8 mouse cellular contexts compared by ENCODE assay signal in the genomic region with DNA sequence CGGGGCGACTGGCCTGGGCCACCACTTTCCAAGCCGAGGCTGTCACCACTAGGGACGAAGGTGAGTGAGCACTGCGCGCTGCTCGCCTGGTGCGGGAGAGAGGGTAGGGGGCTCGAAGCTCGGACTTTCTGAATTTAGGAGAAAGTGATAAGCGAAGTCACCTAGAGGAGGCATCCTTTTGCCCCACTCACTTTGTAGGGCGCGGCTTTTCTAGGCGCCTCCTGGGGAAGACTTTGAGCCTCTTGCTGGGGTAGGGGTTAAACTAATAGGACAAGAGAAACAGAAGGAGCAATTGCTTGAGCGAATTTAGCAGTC. TPM values are rescaled to one million over a fixed set of nuclear protein-coding genes. Genes with fewer than 3 reads are reported as not detected.
DNase-seq lines count a peak whose midpoint lies in the region; ATAC-seq lines count a peak whose summit lies in the region.

No protein-coding gene starts in this region.

- H3K27me3 ChIP-seq in heart, embryonic 15.5 days: peaks cover 43% of the 10 kb centered on the region
- peaks cover 27% of the 10 kb centered on the region for H3K27me3 ChIP-seq in embryonic facial prominence, embryonic 14.5 days (replicated peaks; ENCODE audit: control insufficient read depth, insufficient read depth, low read length)
- peaks cover 12% of the 10 kb centered on the region for H3K27me3 ChIP-seq in intestine, embryonic 16.5 days (replicated peaks; ENCODE audit: control insufficient read depth, insufficient read depth, low read length)
- H3K27me3 ChIP-seq in neural tube, embryonic 11.5 days (ENCODE audit: control insufficient read depth, insufficient read depth, low read length): 0 out of 2 replicates have a peak, but pooled peaks cover 4% of the 10 kb centered on the region

- WGBS in heart, embryonic 15.5 days: under 1% methylated on average over 15 of the region's 15 CpGs
- WGBS in embryonic facial prominence, embryonic 14.5 days: under 1% methylated on average over 15 of the region's 15 CpGs
- under 1% methylated on average over 15 of the region's 15 CpGs for WGBS in intestine, embryonic 16.5 days
- WGBS in neural tube, embryonic 11.5 days: 0% methylated on average over 15 of the region's 15 CpGs

- H3K36me3 ChIP-seq in heart, embryonic 15.5 days: no peaks in the 10 kb centered on the region
- no peaks in the 10 kb centered on the region for H3K36me3 ChIP-seq in embryonic facial prominence, embryonic 14.5 days (ENCODE audit: control insufficient read depth, insufficient read depth, low read length)
- H3K36me3 ChIP-seq in intestine, embryonic 16.5 days (ENCODE audit: control insufficient read depth, insufficient read depth, low read length): no peaks in the 10 kb centered on the region
- H3K36me3 ChIP-seq in neural tube, embryonic 11.5 days (ENCODE audit: control insufficient read depth, insufficient read depth, low read length): no peaks in the 10 kb centered on the region

- intact Hi-C loops in heart, postnatal 10 days (cut with DNase I): no loop called here
- intact Hi-C loops in left cerebral cortex, postnatal 14 days (cut with DNase I): no loop called here

- H3K9me3 ChIP-seq in heart, embryonic 15.5 days (replicated peaks): no peaks in the 10 kb centered on the region
- no peaks in the 10 kb centered on the region for H3K9me3 ChIP-seq in embryonic facial prominence, embryonic 14.5 days (ENCODE audit: control insufficient read depth, low read length)
- no peaks in the 10 kb centered on the region for H3K9me3 ChIP-seq in intestine, embryonic 16.5 days (ENCODE audit: control insufficient read depth, low read length)
- no peaks in the 10 kb centered on the region for H3K9me3 ChIP-seq in neural tube, embryonic 11.5 days (ENCODE audit: control insufficient read depth, low read length)

- H3K27ac ChIP-seq in heart, embryonic 15.5 days: no peak overlapping the region
- H3K27ac ChIP-seq in embryonic facial prominence, embryonic 14.5 days (replicated peaks; ENCODE audit: low read depth, low read length): no peak overlapping the region
- no peak overlapping the region for H3K27ac ChIP-seq in intestine, embryonic 16.5 days (ENCODE audit: low read length)
- no peak overlapping the region for H3K27ac ChIP-seq in neural tube, embryonic 11.5 days (ENCODE audit: low read depth, low read length)

- H3K9ac ChIP-seq in heart, embryonic 15.5 days: peak overlapping the region; percentile 58; the same call in 1 of the 2 replicates
- peak overlapping the region; percentile 65 for H3K9ac ChIP-seq in embryonic facial prominence, embryonic 14.5 days (ENCODE audit: low read depth, low read length)
- peak overlapping the region; percentile 56 for H3K9ac ChIP-seq in intestine, embryonic 16.5 days (ENCODE audit: low read depth, low read length)
- H3K9ac ChIP-seq in neural tube, embryonic 11.5 days (ENCODE audit: low read length): peak overlapping the region; percentile 44

- ATAC-seq in heart, embryonic 15.5 days (replicated peaks; ENCODE audit: insufficient number of reproducible peaks, insufficient read depth, low FRiP score, low read depth): no peak
- no peak for ATAC-seq in embryonic facial prominence, embryonic 14.5 days (ENCODE audit: low read depth)
- peak; percentile 21; the same call in 1 of the 2 replicates for ATAC-seq in intestine, embryonic 16.5 days
- peak; percentile 35 for ATAC-seq in neural tube, embryonic 11.5 days (ENCODE audit: insufficient read depth, low FRiP score, low TSS enrichment)
- ATAC-seq in erythroid progenitor cell, adult 5-6 weeks (replicated peaks; ENCODE audit: low FRiP score, poor library complexity, severe bottlenecking): no peak

- H3K4me3 ChIP-seq in heart, embryonic 15.5 days: peak overlapping the region; percentile 63
- H3K4me3 ChIP-seq in embryonic facial prominence, embryonic 14.5 days (ENCODE audit: low read depth, low read length): peak overlapping the region; percentile 62
- peak overlapping the region; percentile 64 for H3K4me3 ChIP-seq in intestine, embryonic 16.5 days (ENCODE audit: low read length)
- peak overlapping the region; percentile 63 for H3K4me3 ChIP-seq in neural tube, embryonic 11.5 days (ENCODE audit: low read depth, low read length)

- peak overlapping the region; percentile 100 for H3K4me2 ChIP-seq in heart, embryonic 15.5 days
- H3K4me2 ChIP-seq in embryonic facial prominence, embryonic 14.5 days (ENCODE audit: low read depth, low read length): peak overlapping the region; percentile 97
- H3K4me2 ChIP-seq in intestine, embryonic 16.5 days (ENCODE audit: low read depth, low read length): peak overlapping the region; percentile 98
- H3K4me2 ChIP-seq in neural tube, embryonic 11.5 days (ENCODE audit: low read depth): peak overlapping the region; percentile 99

- no peak for DNase-seq in heart, postnatal 10 days
- DNase-seq in embryonic facial prominence, embryonic 14.5 days (ENCODE audit: low spot score): no peak
- DNase-seq in neural tube, embryonic 11.5 days (ENCODE audit: low spot score): no peak
- DNase-seq in adrenal gland, postnatal 4 days (ENCODE audit: low spot score in 2 of 2): no peak
- no peak for DNase-seq in left cerebral cortex, postnatal 14 days (ENCODE audit: low spot score in 2 of 2)

- H3K4me1 ChIP-seq in heart, embryonic 15.5 days (replicated peaks): peaks cover 17% of the 10 kb centered on the region
- 0 out of 2 replicates have a peak, but pooled peaks cover 6% of the 10 kb centered on the region for H3K4me1 ChIP-seq in embryonic facial prominence, embryonic 14.5 days (ENCODE audit: control insufficient read depth, insufficient read depth, low read length)
- H3K4me1 ChIP-seq in intestine, embryonic 16.5 days (ENCODE audit: control insufficient read depth, insufficient read depth, low read length): peaks cover 5% of the 10 kb centered on the region; the same call in 1 of the 2 replicates
- no peaks in the 10 kb centered on the region for H3K4me1 ChIP-seq in neural tube, embryonic 11.5 days (ENCODE audit: control insufficient read depth, insufficient read depth, low read length)

RNA-seq across cellular contexts. Expression of a gene that starts 0.9 kb away (rescaled TPM):
- polyA plus RNA-seq in heart, embryonic 15.5 days (2015; fragmentation: Nextera tagmentation; extraction: Ambion mirVana): 0.35 and 0.81 TPM in 2 replicates
- 1 to 10 TPM; 1.4 to 1.5 TPM for total RNA-seq in heart, postnatal 10 days (2021)
- polyA plus RNA-seq in embryonic facial prominence, embryonic 14.5 days (2014; fragmentation: Nextera tagmentation; extraction: Ambion mirVana): 4.1 and 5.7 TPM in 2 replicates
- polyA plus RNA-seq in intestine, embryonic 16.5 days (2015; fragmentation: Nextera tagmentation; extraction: Ambion mirVana): 0.84 and 1.4 TPM in 2 replicates
- 3.8 and 4.5 TPM in 2 replicates for polyA plus RNA-seq in neural tube, embryonic 11.5 days (2014; fragmentation: Nextera tagmentation; extraction: Ambion mirVana)
- 1 to 10 TPM; 2.9 to 4.4 TPM for total RNA-seq in adrenal gland, postnatal 4 days (2021)
- not detected in 2 replicates for total RNA-seq in erythroid progenitor cell, adult 5-6 weeks (2015; ENCODE audit: low replicate concordance)
- not detected in 2 replicates for total RNA-seq in erythroid progenitor cell, adult 5-6 weeks (2017; ENCODE audit: low replicate concordance)
- 10 to 100 TPM in 1 of 2 experiments, 1 to 10 TPM in 1; 9.0 to 10.9 TPM for total RNA-seq in left cerebral cortex, postnatal 14 days (2021)

Comparison
In these comparisons a context has a peak if more than half of its experiments do, and no peak if none do; other contexts are left out.
1. ATAC-seq: peak in intestine, embryonic 16.5 days (single experiment) and neural tube, embryonic 11.5 days (single experiment); none in heart, embryonic 15.5 days (single experiment), embryonic facial prominence, embryonic 14.5 days (single experiment) and erythroid progenitor cell, adult 5-6 weeks (single experiment).
2. Peak in every context shown above with its lines, with median percentiles within 50 percentile points of each other: H3K4me2 ChIP-seq, H3K4me3 ChIP-seq and H3K9ac ChIP-seq.